Mouse (Mus musculus): ENCODE results near the gene Tmem179.

Gene Tmem179

DNA sequence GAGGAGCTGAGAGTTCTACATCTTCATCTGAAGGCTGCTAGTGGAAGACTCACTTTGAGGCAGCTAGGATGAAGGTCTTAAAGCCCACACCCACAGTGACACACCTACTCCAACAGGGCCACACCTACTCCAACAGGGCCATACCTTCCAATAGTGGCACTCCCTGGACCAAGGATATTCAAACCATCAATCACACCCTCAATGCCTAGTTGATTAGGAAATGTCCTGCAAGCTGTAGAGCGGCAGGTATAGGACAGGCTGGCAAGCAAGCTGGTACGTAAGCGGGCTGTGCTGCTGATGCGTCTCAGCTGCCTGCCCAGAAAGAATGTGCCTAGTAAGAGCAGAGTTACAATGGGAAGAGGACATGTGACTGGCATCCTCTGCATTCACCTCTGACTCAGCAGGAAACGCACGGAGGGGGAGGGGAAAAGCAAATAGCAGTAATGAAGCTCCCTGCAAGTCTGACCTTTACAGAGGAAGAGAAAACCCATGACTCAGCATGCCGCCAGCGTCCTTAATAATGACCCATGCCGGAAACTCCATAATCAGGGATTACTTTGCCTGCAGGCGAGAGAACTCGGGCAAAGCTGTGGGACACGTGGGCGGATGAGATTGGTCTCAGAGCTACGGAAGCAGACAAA, at the start of gene Tmem179:
Gene Tmem179, minus strand, starts transcription at position 51 of the 641 bp plus-strand sequence.
- DNase-seq (ENCODE audit: low spot score), result no peak

DNA sequence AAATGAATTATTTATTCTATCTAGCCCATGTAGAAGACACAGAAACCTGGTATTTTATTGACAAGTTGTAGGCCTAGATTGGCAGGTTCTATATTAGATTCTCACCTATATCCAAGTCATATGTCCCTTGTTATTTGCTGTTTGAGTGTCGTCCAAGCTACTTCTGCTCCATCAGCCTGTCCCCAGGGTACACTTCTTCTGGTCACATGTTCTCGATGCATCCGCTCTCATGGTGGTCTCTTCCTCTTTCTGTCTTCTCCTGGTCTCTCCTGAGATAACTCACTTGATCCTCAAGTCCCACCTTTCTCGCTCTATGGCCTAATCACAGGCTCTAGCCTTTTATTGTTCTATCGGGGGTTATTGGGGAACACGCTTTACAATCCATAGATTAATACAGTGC, 46.5 kb upstream of the Tmem179 start:
- no peak for DNase-seq (ENCODE audit: low spot score)

DNA sequence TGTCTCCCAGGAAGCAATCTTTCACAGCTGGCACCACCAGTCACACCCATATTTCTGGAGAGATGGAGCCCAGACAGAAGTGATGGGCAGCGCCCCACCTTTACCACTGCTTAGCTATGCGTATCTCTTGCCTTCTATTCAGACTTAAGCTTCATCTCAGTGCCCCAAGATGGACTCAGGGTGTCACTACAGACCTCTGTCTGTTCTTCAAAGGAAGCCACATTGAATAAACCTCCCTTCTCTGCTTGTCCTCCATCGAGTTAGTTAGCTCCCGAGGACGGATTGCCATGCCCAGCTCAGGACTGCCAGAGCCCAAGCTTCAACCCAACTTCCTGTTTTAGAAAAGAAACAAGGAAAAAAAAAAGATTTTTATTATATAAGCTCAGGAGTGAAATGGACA, 45.9 kb upstream of the Tmem179 start:
- no peak for DNase-seq (ENCODE audit: low spot score)

DNA sequence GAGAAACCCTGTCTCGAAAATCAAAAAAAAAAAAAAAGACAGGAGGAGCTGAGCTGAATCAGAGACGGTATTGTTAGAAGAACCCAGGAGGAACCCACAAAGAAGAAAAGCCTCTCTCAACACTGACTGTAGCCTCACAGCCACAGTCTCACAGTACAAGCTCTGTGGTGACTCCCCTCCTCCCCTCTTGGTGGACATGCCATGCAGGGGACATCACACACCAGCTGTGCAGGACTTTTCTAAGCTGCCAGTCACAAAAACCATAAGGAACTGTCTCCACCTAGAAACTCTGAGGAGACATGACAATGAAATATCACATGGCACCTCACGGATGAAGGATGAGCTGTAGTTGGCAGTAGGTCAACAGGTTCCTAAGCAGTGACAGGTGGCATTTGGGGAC, 44.6 kb upstream of the Tmem179 start:
- DNase-seq (ENCODE audit: low spot score), result no peak

DNA sequence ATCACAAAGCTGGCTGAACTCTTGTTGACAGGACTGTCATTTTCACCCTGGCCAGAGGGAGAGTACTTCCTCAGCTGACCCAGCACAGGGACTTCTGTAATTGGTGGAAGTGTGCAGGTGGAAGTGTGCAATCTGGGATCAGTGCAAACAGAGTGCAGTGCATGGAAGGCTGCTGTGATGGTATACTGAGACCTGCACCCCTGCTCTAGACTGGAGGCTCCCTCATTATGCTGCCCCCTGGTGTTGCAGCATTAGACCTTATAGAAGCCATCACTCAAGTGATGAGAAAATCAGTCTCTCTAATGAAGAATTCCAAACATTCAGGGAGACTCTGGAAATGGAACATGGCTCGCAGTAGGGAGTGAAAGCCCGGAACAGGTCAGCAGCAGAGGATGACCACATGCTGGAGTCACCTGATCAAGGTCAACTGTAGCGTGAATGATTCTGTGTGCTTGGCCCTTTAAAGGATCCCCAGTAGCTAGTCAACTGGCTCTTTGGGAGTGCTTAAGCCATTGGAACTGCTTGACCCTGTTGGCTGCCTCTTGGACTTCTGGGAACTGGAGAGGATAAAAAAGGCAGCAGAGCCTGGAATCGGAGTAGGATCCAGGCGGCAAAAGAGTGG, 43.7 kb upstream of the Tmem179 start:
- no peak for DNase-seq (ENCODE audit: low spot score)

DNA sequence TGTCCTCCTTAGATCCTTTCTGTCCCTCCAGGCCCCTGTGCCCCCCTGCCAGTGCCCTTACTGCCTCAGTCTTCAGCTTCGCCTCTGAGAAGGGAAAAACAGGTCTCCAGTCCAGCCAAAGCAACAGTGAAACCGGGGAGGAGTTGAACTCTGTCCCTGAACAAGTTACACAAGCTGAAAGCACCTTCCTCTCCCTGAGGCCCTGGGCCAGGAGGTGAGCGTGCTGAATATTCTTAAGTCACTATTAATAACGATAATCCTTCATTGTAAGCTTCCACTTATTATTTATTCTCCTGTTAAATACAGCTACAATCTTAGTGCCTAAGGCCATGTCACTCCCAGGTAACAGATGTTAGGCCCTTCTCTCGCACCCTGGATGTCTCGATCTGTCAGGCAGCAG, 43.1 kb upstream of the Tmem179 start:
- DNase-seq (ENCODE audit: low spot score), result no peak

DNA sequence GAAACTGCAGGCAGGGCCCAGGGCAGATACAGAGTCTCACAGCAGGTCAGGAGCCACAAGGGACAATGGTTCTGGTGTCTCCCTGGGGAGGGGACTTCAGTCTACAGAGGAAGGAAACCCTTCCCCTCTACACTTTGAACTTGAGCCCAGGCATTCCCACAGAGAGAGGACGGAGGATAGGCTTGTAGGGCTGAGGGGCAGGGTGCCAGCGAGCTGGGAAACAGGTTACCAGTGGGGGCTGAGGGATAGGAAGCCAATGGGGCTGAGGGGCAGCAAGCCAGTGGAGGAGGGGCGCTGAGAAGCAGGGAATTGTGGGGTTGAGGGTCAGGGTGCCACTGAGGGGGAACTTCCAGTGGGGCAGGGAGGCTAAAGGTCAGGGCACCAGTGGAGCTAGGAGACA, 42.7 kb upstream of the Tmem179 start:
- DNase-seq (ENCODE audit: low spot score), result no peak

DNA sequence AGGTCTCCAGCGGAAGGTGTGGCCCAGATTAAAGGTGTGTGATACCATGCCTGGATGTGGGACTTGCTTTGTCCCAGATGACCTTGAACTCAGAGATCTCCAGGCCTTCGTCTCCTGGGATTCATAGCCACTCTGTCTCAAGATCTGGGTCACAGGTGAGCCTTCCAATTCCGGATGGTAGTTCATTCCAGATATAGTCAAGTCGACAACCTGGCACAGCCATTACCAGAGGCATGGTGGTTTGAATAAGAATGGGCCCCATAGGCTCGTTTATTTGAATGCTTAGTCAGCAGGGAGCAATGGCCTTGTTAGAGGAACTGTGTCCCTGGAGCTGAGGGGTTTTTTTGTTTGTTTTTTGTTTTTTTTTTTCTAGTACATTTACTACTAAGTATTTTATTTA, 40.7 kb upstream of the Tmem179 start:
- DNase-seq (ENCODE audit: low spot score), result no peak

DNA sequence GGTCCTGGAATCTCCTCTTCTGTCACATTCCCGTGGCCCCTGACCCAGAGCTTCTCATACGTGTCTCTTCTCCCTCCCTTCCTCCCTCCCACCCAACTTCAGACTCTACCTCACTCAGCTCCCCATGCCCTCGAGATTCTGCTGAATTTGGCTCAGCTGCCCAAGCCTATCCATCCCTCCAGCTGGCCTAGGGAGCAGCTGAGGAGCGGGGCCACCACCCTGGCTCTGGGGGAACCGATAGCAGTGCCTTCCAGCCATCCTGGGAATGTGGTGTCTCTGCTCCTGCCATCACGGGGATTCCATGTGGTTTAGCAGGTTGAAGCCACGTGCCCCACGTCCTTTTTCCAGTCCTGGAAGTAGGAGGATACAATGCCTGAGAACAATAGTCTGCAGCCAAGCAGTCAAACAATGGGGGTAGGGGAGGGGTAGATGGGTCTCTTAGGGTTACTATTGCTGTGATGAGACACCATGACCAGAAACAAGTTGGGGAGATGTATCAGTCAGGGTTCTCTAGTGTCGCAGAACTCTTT, 40.0 kb upstream of the Tmem179 start:
- no peak for DNase-seq (ENCODE audit: low spot score)

DNA sequence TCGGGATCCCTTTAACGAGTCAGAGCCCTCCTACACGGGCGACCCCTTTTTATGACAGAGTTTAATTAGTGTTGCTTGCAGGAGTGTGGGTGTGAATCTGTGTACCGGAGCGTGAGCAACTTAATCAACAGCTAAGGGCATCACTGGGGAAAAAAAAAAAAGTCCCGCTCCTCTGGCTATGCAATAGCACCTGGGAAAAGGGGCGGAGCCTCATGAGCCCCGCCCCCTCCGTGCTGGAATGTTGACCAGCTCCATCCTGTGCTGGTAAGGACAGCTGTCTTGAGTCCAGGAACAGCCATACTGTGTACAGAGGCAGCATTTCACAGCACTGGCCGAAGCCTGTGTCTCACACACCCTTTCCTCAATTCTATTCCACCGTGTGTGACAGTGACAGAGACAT, 38.4 kb upstream of the Tmem179 start:
- no peak for DNase-seq (ENCODE audit: low spot score)

DNA sequence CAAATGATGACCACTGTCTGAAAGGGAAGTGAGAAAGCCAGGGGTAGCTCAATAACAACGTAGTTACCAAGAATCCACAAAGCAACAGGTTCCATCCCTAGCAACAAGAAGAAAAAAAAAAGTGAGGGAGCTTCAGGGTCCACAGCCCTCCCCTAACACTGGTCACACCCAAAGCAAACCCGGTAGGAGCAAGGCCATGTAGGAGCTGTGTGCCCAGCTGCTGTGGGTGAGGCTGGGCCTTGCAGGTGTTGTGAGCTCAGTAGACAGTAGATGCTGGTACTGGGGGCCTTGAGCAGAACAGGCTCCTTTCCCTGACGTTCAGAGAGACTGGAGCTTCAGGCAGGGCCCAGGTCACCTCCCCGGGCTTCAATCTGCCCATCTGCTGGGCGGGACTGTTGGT, 36.0 kb upstream of the Tmem179 start:
- DNase-seq (ENCODE audit: low spot score), result no peak

DNA sequence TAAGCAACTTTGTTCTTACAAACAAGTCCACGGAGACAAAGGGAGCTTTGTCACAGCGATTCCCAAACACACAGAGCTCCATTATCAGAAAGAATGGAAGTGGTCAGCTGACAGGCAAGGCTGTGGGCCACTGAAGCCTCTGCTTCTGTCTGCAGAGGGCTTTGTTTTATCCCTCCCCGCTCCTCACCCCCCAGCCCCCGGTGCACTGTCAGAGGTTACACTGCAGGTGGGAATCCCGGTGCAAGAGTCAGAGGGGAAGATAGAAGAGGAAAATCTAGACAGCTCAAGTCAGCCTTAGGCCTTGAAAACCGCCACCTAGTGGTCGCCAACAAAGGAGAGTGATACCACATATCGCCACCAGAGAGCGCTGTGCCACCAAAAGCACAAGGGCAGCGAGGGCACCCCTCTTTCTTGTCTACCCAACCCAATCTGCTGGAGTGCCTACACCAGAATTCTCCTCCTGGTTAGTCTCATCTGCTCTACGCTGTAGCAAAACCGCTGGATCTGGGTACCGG, 35.4 kb upstream of the Tmem179 start:
- DNase-seq (ENCODE audit: low spot score), result peak; percentile 55

DNA sequence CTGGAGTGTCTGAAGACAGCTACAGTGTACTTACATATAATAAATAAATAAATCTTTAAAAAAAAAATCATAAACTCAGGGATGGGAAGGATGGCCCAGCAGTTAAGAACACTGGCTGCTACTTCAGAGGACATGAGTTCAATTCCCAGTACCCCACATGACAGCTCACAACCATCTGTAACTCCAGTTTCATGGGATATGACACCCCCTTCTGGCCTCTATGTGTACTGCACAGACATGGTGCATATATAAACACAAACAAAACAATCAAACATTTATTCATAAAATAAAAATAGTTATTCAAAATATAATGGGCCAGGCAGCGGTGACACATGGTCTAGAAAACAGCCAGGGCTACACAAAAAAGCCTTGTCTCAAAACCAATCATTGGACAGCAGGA, 32.7 kb upstream of the Tmem179 start:
- DNase-seq (ENCODE audit: low spot score), result no peak

DNA sequence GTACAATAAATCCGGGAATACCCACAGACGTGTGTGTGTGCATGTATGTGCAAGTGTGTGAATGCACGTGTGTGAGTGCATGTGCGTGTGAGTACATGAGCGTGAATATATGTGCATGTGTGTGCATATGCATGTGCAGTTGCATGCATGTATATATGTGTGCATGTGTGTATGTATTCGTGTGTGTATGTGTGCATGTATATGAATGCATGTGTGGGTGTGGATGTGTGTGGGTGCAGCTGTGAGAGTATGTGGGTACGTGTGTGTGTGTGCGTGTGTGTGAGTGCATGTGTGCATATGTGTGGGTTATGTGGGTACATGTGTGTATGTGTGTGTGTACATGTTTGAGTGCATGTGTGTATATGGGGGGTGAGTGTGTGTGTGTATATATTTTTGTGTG, 29.6 kb upstream of the Tmem179 start:
- DNase-seq (ENCODE audit: low spot score), result no peak

DNA sequence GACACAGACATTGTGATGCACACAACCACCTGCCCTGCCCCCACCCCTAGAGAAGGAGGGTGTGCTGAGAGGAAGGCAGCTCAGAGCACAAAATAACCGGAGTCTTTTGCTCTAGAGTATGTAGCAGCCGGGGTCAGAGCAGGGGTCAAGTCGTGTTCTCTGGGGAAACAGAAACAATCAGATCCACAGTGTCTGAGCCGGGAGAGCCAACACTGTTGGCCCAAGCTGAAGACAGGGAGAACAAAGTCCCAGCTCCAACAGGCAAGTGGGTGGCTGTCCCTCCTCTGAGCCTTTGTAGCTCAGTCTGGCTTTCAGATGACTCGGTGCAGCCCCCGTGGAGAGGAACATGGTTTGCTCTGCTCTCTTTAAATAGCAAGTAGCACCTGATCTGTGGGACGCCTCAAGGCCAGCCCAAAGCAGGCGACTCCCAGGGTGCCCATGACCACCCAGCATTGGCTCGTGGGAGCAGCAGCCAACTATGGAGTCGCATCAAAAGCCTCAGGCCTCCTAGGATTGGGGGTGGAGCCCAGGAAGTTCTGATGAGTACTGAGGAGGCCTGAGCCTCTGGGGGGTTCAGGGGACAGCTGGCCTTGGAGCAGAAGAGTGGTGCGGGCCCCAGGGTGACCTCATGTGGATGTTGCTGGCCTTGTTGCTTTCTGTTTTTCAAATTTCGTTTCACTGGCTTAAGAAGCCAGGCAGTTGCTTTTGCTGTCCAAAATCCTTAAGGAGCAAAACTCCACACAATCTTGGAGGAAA, 28.6 kb upstream of the Tmem179 start:
- no peak for DNase-seq (ENCODE audit: low spot score)

DNA sequence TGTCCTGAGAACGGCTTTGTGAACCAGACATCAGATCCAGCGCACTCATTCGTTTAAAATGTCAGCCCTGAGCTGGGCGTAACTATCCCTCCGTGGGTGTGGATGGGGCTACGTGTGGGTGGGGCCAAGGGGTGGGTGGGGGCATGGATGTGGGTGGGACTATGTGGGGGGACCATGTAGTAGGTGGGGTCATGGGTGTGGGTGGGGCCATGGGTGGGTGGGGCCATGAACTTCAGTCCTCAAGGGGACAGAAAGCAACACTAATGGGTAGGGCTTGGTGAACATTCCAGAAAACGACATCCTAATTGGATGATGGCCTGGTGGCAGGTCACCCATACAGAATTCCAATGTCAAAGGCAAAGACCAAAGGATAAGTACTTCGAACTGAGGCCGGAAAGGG, 27.4 kb upstream of the Tmem179 start:
- no peak for DNase-seq (ENCODE audit: low spot score)

DNA sequence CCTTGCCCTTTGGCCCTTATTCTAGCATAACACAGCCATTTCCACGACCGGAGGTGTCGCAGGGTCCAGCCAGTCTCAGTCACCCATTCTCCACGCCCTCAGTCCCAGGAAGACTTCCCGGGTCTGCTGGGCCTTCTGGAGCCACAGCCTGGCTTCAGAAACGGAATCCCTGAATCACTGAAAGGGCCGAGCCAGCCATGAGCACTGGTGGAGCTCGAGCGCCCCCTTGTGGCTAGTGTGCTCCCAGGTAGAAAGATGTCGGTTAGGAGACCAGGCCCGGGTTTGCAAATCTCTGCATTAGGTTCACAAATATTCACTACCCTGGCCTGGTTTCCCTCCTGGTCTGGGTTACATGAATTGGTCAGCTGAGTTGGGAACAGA, 26.4 kb upstream of the Tmem179 start:
- peak; percentile 61 for DNase-seq (ENCODE audit: low spot score)

DNA sequence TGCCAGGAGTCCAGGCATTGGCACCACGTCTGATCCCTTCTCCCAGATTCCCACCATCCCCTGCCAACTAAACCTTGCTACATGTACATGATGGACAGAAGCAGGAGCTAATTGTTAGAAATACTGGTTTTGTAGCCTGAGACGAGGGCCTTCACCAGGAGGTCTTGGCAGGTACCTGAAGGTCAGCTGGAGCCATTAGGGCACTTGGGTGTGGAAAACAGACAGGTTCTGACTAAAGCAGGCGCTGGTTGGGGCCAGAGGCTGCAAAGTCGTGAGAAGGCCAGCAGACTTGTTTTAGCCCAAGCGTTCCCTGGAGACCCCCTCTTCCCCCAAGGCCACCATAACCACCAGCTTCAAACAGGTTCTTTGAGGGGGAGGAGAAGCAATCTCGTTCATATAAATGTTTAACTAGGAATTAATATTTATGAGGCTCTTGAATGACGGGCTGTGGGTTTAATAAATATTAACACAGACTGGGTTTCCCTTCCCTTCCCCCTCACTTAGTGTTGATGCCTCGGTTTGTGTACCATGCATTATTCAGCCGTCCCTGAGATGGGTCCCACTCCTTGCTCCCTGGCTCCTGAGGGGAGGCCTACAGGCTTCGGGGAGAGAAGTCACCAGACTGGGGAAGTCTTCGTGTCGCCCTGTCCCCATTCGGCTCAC, 25.8 kb upstream of the Tmem179 start:
- no peak for DNase-seq (ENCODE audit: low spot score)

DNA sequence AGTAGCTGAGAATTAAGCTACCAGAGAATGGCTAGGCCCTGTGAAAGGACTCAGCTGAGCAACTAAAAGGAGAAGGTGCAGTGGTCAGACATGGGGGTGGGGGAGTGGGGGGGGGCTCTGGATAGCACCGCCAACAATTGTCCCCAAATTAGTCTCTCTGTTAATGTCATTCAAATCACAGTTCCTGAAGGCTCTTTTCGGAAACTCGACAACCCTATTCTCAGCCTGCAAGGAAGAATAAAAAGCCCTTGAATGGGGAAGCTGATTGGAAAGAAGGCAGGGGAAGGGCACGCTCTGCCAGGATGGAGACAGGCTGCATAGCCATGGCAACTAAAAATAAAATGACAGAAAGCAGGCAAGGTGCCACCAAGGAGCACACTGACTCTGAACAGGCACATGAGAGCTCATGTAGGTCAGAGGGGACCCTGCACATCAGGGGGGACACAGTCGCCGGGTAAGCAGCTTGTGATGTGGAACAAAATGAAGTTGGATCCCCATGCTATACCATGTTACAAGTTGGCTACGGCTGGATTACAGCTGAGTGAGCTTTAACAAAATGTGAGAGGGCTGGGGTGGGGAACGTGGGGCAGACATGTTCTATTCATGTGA, 25.0 kb upstream of the Tmem179 start:
- DNase-seq (ENCODE audit: low spot score), result no peak

DNA sequence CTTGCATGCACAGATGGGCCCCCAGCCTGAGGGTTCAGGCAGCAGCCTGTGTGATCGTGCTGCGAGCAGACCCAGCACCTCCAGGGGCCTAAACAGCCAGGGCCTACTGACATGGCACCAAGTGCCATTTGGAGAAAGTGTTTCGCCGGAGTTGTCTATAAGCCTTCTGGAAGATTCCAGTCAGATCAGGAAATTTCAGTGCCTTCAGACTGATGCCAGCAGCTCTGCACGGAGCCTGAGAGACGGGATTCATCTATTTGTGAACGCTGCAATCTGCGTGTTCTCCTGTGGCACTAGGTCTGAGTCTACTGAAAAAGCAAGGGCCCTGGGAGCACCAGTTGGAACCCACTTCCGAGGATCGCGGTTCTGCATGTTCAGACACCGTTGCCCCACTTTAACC, 23.8 kb upstream of the Tmem179 start:
- no peak for DNase-seq (ENCODE audit: low spot score)

DNA sequence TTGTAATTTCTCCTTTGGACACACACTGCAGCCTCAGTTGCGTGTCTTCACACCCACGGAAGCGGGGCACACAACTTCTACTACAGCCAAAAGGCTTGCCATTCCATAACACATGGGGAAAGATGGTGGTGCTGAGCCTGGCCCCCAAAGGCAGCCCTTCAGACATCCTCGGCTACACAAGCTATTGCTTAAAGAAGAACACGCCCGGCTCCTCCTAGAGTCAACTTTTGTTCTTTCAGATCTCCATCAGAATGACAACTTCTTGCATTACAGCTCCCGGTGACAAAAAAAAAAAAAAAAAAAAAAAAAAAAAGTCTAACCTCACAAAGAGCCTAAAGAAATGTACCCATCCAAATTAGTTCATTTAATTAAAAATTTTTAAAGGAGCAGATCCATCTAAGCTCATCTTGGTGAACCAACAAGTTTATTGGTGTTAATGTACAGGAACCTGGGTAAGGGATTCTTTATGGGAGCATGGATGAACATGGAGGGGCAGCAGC, 23.0 kb upstream of the Tmem179 start:
- DNase-seq (ENCODE audit: low spot score), result no peak

DNA sequence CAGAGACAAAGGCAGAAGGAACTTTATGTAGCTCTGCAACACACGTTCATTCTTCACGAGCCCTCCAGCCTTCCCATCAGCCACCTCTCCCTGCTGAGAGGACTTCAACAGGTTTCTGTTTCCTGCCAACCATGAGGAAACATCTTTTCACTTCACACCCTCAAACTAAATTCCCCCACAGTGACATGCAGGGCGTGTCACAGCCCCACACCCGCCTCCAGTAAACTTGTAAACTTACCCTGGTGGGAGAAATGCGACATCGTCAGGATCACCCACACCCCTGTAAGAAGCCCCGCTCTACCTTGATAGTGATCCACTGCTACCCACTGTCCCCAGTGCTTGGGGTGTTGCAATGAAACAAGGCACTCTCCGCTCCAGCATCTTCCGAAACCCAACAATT, 21.8 kb upstream of the Tmem179 start:
- no peak for DNase-seq (ENCODE audit: low spot score)
